9 mouse cellular contexts compared by ENCODE assay signal in genomic region chr7:78884139-78884538, GRCm38 (mm10). TPM values are rescaled to one million over a fixed set of nuclear protein-coding genes. Genes with fewer than 3 reads are reported as not detected.
DNase-seq lines count a peak whose midpoint lies in the region; ATAC-seq lines count a peak whose summit lies in the region.
"Had no signal": no experiment of that assay in that cellular context is flagged by ENCODE, and none has a peak within 500 bp of the region (broad histone marks: within the 10 kb centered on the region; RNA-seq: fewer than 3 reads in every experiment).

No protein-coding gene starts in this region.

- DNase-seq in left cerebral cortex, postnatal 10 days (ENCODE audit: extremely low spot score in 1 of 2, low spot score in 2 of 2), result peak; percentile 56 to 70
- no peak for DNase-seq in left cerebral cortex, adult 9 months (ENCODE audit: low spot score in 2 of 2)
- peak; percentile 56 for DNase-seq in embryo, embryonic 9.5 days (ENCODE audit: extremely low spot score)
- no peak for DNase-seq in heart, embryonic 10.5 days (ENCODE audit: low spot score)
- no peak for DNase-seq in thymus, adult 18-20 months

- no peaks in the 10 kb centered on the region for H3K9me3 ChIP-seq in hindbrain, embryonic 16.5 days (ENCODE audit: control insufficient read depth, low read length)
- no peaks in the 10 kb centered on the region for H3K9me3 ChIP-seq in neural tube, embryonic 14.5 days (ENCODE audit: control insufficient read depth, low read length)
- H3K9me3 ChIP-seq in heart, embryonic 10.5 days, result no peaks in the 10 kb centered on the region

- H3K27me3 ChIP-seq in hindbrain, embryonic 16.5 days (replicated peaks; ENCODE audit: control insufficient read depth, insufficient read depth, low read length), result no peaks in the 10 kb centered on the region
- H3K27me3 ChIP-seq in neural tube, embryonic 14.5 days (ENCODE audit: control insufficient read depth, insufficient read depth, low read length), result peaks cover 3% of the 10 kb centered on the region; the same call in 1 of the 2 replicates
- peaks cover 97% of the 10 kb centered on the region for H3K27me3 ChIP-seq in heart, embryonic 10.5 days (ENCODE audit: insufficient read depth, poor library complexity, severe bottlenecking)

- under 1% methylated on average over 6 of the region's 6 CpGs for WGBS in hindbrain, embryonic 16.5 days
- WGBS in neural tube, embryonic 14.5 days, result 3% methylated on average over 6 of the region's 6 CpGs
- 16% methylated on average over 6 of the region's 6 CpGs for WGBS in heart, embryonic 10.5 days

- H3K36me3 ChIP-seq in hindbrain, embryonic 16.5 days (ENCODE audit: control insufficient read depth, insufficient read depth, low read length), result no peaks in the 10 kb centered on the region
- no peaks in the 10 kb centered on the region for H3K36me3 ChIP-seq in neural tube, embryonic 14.5 days (ENCODE audit: control insufficient read depth, insufficient read depth, low read length)
- no peaks in the 10 kb centered on the region for H3K36me3 ChIP-seq in heart, embryonic 10.5 days

- intact Hi-C loops in left cerebral cortex, postnatal 10 days (cut with DNase I), result loop anchor here (5.0 kb wide), 1 partner anchor 37 kb away; the partner anchor contains the start of gene Det1

- peak overlapping the region; percentile 30; the same call in 1 of the 2 replicates for H3K9ac ChIP-seq in hindbrain, embryonic 16.5 days (ENCODE audit: low read depth, low read length)
- peak overlapping the region; percentile 70; the same call in 1 of the 2 replicates for H3K9ac ChIP-seq in neural tube, embryonic 14.5 days (replicated peaks; ENCODE audit: low read depth, low read length)

- peak overlapping the region; percentile 64 for H3K4me3 ChIP-seq in hindbrain, embryonic 16.5 days (ENCODE audit: low read length)
- H3K4me3 ChIP-seq in neural tube, embryonic 14.5 days (ENCODE audit: low read depth, low read length), result peak overlapping the region; percentile 58
- no peak overlapping the region for H3K4me3 ChIP-seq in heart, embryonic 10.5 days

- ATAC-seq in hindbrain, embryonic 16.5 days, result peak; percentile 61
- peak; percentile 39; the same call in 1 of the 2 replicates for ATAC-seq in neural tube, embryonic 14.5 days (ENCODE audit: low read depth)
- ATAC-seq in frontal cortex, adult (ENCODE audit: low TSS enrichment), result no peak

- peaks cover 41% of the 10 kb centered on the region for H3K4me1 ChIP-seq in hindbrain, embryonic 16.5 days (ENCODE audit: control insufficient read depth, insufficient read depth, low read depth, low read length)
- H3K4me1 ChIP-seq in neural tube, embryonic 14.5 days (ENCODE audit: control insufficient read depth, insufficient read depth, low read length), result peaks cover 47% of the 10 kb centered on the region
- H3K4me1 ChIP-seq in heart, embryonic 10.5 days, result peaks cover 14% of the 10 kb centered on the region

- peak overlapping the region; percentile 77 for H3K4me2 ChIP-seq in hindbrain, embryonic 16.5 days (ENCODE audit: low read length)
- peak overlapping the region; percentile 72 for H3K4me2 ChIP-seq in neural tube, embryonic 14.5 days (ENCODE audit: low read depth, low read length)

- H3K27ac ChIP-seq in hindbrain, embryonic 16.5 days (ENCODE audit: low read depth, low read length), result peak overlapping the region; percentile 78
- peak overlapping the region; percentile 76 for H3K27ac ChIP-seq in neural tube, embryonic 14.5 days (ENCODE audit: low read depth, low read length)
- no peak overlapping the region for H3K27ac ChIP-seq in heart, embryonic 10.5 days
- H3K27ac ChIP-seq: macrophage had no signal

RNA-seq across cellular contexts. Expression of gene Aen, which starts 11.5 kb away (rescaled TPM):
- total RNA-seq in left cerebral cortex, postnatal 10 days (2021), result 10 to 100 TPM; 30.7 to 34.3 TPM
- polyA plus RNA-seq in hindbrain, embryonic 16.5 days (2015; fragmentation: Nextera tagmentation; extraction: Ambion mirVana), result 57.7 and 65.3 TPM in 2 replicates
- polyA plus RNA-seq in neural tube, embryonic 14.5 days (2014; fragmentation: Nextera tagmentation; extraction: Ambion mirVana), result 38.9 and 47.5 TPM in 2 replicates
- polyA plus RNA-seq in heart, embryonic 10.5 days (2016; fragmentation: Nextera tagmentation; extraction: Ambion mirVana), result 51.0 and 57.4 TPM in 2 replicates

RNA-seq across cellular contexts. Expression of gene Isg20, which starts 29.1 kb away (rescaled TPM):
- 1 to 10 TPM in 1 of 2 experiments, under 1 TPM in 1; 0.90 to 1.1 TPM for total RNA-seq in left cerebral cortex, postnatal 10 days (2021)
- polyA plus RNA-seq in hindbrain, embryonic 16.5 days (2015; fragmentation: Nextera tagmentation; extraction: Ambion mirVana), result 1.6 and 2.1 TPM in 2 replicates
- 0.77 and 1.3 TPM in 2 replicates for polyA plus RNA-seq in neural tube, embryonic 14.5 days (2014; fragmentation: Nextera tagmentation; extraction: Ambion mirVana)
- 0.67 and 0.68 TPM in 2 replicates for polyA plus RNA-seq in heart, embryonic 10.5 days (2016; fragmentation: Nextera tagmentation; extraction: Ambion mirVana)

RNA-seq across cellular contexts. Expression of gene Det1, which starts 37.1 kb away (rescaled TPM):
- 1 to 10 TPM; 4.8 to 5.6 TPM for total RNA-seq in left cerebral cortex, postnatal 10 days (2021)
- 9.9 and 12.1 TPM in 2 replicates for polyA plus RNA-seq in hindbrain, embryonic 16.5 days (2015; fragmentation: Nextera tagmentation; extraction: Ambion mirVana)
- 12.9 and 14.9 TPM in 2 replicates for polyA plus RNA-seq in neural tube, embryonic 14.5 days (2014; fragmentation: Nextera tagmentation; extraction: Ambion mirVana)
- 13.3 and 16.7 TPM in 2 replicates for polyA plus RNA-seq in heart, embryonic 10.5 days (2016; fragmentation: Nextera tagmentation; extraction: Ambion mirVana)

Comparison
In these comparisons a context has a peak if more than half of its experiments do, and no peak if none do; other contexts are left out.
1. DNase-seq: peak in left cerebral cortex, postnatal 10 days (2 of 2) and embryo, embryonic 9.5 days (single experiment); none in left cerebral cortex, adult 9 months (0 of 2), heart, embryonic 10.5 days (single experiment) and thymus, adult 18-20 months (0 of 2).